Mouse (Mus musculus): ENCODE measurements around the gene Wfikkn2.

GRCm38 (mm10) chr11:94198405-94199146 is 47.2 kb downstream of the Wfikkn2 start:
- TF ChIP-seq CTCF (IDR thresholded peaks at IDR 0.05; ENCODE audit: insufficient read depth, low read length) (no peak), POLR2A (IDR thresholded peaks at IDR 0.05; ENCODE audit: borderline replicate concordance, extremely low read depth, low read depth, low read length) (no peak)
